Comparison of ENCODE assay signal across 10 mouse cellular contexts in the genomic region with DNA sequence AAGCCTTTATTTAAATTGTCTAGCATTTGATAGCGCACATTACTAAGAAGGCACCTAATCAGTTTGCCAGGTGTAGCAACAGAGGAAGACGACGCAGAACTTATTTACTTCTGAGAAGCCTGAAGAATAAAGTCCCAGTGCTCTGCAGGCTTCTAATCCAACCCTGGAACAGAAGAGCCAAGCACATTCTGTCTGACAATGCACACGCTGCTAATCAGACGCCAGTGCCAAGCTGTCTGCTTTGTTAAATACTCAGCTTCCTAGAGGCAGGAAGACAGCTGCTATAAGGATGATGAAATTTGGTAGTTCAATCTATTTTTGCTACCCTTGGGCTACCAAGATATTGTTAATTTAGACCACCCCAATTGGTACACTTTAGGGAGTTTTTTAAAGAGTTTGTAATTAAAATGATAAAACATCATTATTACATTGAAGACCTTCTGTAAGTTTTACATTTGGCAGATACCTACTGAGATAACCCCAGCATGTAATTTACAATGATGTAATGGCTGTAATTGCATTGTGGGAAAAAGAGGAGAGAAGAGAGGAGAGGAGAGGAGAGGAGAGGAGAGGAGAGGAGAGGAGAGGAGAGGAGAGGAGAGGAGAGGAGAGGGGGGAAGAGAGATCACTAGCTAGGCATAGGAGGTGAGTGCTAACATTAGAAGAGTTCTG.
DNase-seq lines count a peak whose midpoint lies in the region; ATAC-seq and TF ChIP-seq lines count a peak whose summit lies in the region.
"Had no signal": no experiment of that assay in that cellular context is flagged by ENCODE, and none has a peak within 500 bp of the region (broad histone marks: within the 10 kb centered on the region; RNA-seq: fewer than 3 reads in every experiment).

No protein-coding gene starts in this region.

- no peaks in the 10 kb centered on the region for H3K9me3 ChIP-seq in forebrain, embryonic 16.5 days (ENCODE audit: control insufficient read depth, low read length)
- H3K9me3 ChIP-seq in midbrain, embryonic 10.5 days (replicated peaks): no peaks in the 10 kb centered on the region
- H3K9me3 ChIP-seq in liver, postnatal 0 days (ENCODE audit: low read length): no peaks in the 10 kb centered on the region
- H3K9me3 ChIP-seq: limb, embryonic 13.5 days had no signal

- DNase-seq in brain, embryonic 14.5 days (ENCODE audit: low read depth): peak; percentile 98
- peak; percentile 20 for DNase-seq in cerebellum, adult 8-10 months
- DNase-seq in midbrain, embryonic 10.5 days (ENCODE audit: low spot score): peak; percentile 54
- no peak for DNase-seq in liver
- no peak for DNase-seq in thymus, postnatal 4 days
- no peak for DNase-seq in liver, postnatal 0 days
- DNase-seq in adrenal gland, postnatal 25 days: no peak

- ATAC-seq in forebrain, embryonic 16.5 days: peak; percentile 79
- ATAC-seq in liver, postnatal 0 days: no peak
- ATAC-seq: Patski had no signal

- peak overlapping the region; percentile 95 for H3K27ac ChIP-seq in forebrain, embryonic 16.5 days (ENCODE audit: low read length)
- peak overlapping the region; percentile 89 for H3K27ac ChIP-seq in midbrain, embryonic 10.5 days (replicated peaks)
- H3K27ac ChIP-seq in liver, postnatal 0 days (ENCODE audit: low read depth): no peak overlapping the region

- no peak for TF ChIP-seq CTCF in brain, embryonic 14.5 days (IDR thresholded peaks at IDR 0.05; ENCODE audit: borderline replicate concordance, extremely low read depth, insufficient read depth, insufficient read length)
- no peak for TF ChIP-seq CTCF in liver, postnatal 0 days (IDR thresholded peaks at IDR 0.05; ENCODE audit: low read depth)

- H3K9ac ChIP-seq in forebrain, embryonic 16.5 days (replicated peaks; ENCODE audit: low read depth, low read length): no peak overlapping the region
- H3K9ac ChIP-seq in liver, postnatal 0 days (replicated peaks): no peak overlapping the region
- H3K9ac ChIP-seq: limb, embryonic 13.5 days had no signal

- H3K27me3 ChIP-seq in forebrain, embryonic 16.5 days (replicated peaks; ENCODE audit: control insufficient read depth, insufficient read depth, low read length): no peaks in the 10 kb centered on the region
- no peaks in the 10 kb centered on the region for H3K27me3 ChIP-seq in midbrain, embryonic 10.5 days (ENCODE audit: low read depth, poor library complexity, severe bottlenecking)
- no peaks in the 10 kb centered on the region for H3K27me3 ChIP-seq in liver, postnatal 0 days (ENCODE audit: insufficient read depth, low read length)
- H3K27me3 ChIP-seq: limb, embryonic 13.5 days; Patski had no signal

- TF ChIP-seq EP300 in liver, postnatal 0 days (IDR thresholded peaks at IDR 0.05; ENCODE audit: low read depth): no peak

- WGBS in forebrain, embryonic 16.5 days: 3% methylated on average over 5 of the region's 5 CpGs
- WGBS in midbrain, embryonic 10.5 days: 17% methylated on average over 5 of the region's 5 CpGs
- WGBS in liver, postnatal 0 days (ENCODE audit: insufficient replicate concordance): 87% methylated on average over 5 of the region's 5 CpGs

- peak overlapping the region; percentile 26 for H3K4me2 ChIP-seq in forebrain, embryonic 16.5 days (ENCODE audit: low read length)
- no peak overlapping the region for H3K4me2 ChIP-seq in liver, postnatal 0 days (ENCODE audit: low read depth, low read length)

- TF ChIP-seq POLR2A in brain, embryonic 14.5 days (IDR thresholded peaks at IDR 0.05; ENCODE audit: borderline replicate concordance, extremely low read depth, insufficient read depth, insufficient read length, poor library complexity, severe bottlenecking): no peak

- H3K4me1 ChIP-seq in forebrain, embryonic 16.5 days (replicated peaks; ENCODE audit: control insufficient read depth, insufficient read depth, low read length): peaks cover 19% of the 10 kb centered on the region
- peaks cover 46% of the 10 kb centered on the region for H3K4me1 ChIP-seq in midbrain, embryonic 10.5 days
- H3K4me1 ChIP-seq in liver, postnatal 0 days (ENCODE audit: insufficient read depth): no peaks in the 10 kb centered on the region

- no peak overlapping the region for H3K4me3 ChIP-seq in forebrain, embryonic 16.5 days (replicated peaks; ENCODE audit: low read length)
- no peak overlapping the region for H3K4me3 ChIP-seq in midbrain, embryonic 10.5 days
- no peak overlapping the region for H3K4me3 ChIP-seq in liver, postnatal 0 days (ENCODE audit: low read depth, low read length)
- H3K4me3 ChIP-seq: limb, embryonic 13.5 days had no signal

- no peaks in the 10 kb centered on the region for H3K36me3 ChIP-seq in forebrain, embryonic 16.5 days (ENCODE audit: control insufficient read depth, insufficient read depth)
- H3K36me3 ChIP-seq in midbrain, embryonic 10.5 days: no peaks in the 10 kb centered on the region
- no peaks in the 10 kb centered on the region; the same call in 1 of the 2 replicates for H3K36me3 ChIP-seq in liver, postnatal 0 days (replicated peaks; ENCODE audit: insufficient read depth, low read length)
- H3K36me3 ChIP-seq: limb, embryonic 13.5 days had no signal

Comparison
In these comparisons a context has a peak if more than half of its experiments do, and no peak if none do; other contexts are left out.
1. DNase-seq: peak in brain, embryonic 14.5 days (single experiment), cerebellum, adult 8-10 months (single experiment) and midbrain, embryonic 10.5 days (single experiment); none in liver (single experiment), thymus, postnatal 4 days (single experiment), liver, postnatal 0 days (single experiment) and adrenal gland, postnatal 25 days (single experiment).